Mouse (Mus musculus): ENCODE measurements around the gene Ryr3.

The Ryr3 gene

DNA sequence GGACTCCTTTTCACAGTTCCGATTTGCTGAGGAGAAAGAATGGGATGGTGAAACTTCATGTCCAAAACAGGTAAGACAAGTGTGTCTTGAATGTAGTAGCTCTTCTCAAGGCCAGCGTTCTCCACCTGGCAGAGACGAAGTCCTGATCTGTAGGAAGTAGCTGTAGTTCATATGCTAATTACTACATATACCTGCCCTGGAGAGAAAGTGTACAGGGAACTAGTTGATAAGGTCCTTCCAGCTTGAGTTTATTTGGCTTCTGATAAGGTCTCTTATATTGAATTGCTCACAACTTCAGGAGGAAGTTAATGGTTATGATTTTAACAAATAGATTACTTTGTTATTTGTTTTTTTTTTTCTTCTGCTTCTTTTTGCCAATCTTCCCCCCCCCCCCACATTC lies 591.7 kb downstream of the Ryr3 start:
- DNase-seq: no peak

DNA sequence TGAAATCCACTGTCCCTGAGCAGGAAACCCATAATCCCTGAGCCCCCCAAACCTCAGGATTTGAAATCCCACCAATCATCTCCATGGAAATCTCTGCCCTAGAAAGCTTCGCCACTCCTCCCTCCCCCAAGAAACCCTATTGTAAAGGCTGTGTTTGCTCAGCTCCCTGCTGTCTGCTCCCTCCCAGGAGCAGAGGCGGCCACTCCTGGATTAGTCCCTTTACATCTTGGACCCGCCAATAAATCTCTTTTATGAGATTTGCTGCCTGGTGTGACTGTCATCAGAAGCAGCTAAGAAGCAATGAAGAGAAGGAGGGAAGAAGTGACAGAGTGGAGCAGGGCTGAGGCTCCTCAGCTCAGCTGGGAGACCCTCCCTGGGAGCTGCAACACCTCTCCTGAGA lies 599.7 kb downstream of the Ryr3 start:
- no peak for DNase-seq

DNA sequence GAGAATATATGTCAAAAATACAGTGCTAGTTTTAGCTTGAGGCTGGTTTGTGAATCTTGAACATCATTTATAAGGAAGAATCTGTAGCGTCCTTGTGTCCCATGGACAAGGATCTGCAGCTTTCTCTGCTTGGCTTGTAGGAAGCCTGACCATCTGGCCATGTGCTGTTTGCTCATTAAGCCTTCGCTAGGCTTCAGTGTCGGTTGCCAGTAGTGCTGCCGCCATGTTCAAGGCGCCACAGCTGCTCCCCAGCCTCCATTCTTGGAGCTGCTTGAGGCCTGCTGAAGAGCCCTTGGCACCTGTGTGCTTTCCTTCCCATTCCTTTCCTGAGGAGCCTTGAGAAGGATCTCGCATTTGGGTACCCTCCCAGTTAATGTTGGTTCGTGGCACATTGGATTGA lies 602.5 kb downstream of the Ryr3 start:
- no peak for DNase-seq

DNA sequence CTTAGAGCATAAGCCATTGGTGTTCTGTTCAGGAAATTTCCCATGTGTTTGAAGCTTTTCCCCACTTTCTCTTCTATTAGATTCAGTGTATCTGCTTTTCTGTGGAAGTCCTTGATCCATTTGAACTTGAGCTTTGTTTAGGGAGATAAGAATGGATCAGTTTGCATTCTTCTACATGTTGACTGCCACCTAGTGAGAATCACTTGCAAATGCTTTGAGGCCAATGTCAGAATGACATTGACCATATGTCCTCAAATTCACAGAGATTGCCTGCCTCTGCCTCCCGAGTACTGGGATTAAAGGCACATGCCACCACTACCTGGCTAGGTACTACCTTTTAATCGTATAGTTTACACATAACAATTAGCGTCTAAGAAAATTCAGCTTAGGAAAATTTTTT lies 604.3 kb downstream of the Ryr3 start:
- DNase-seq: no peak

DNA sequence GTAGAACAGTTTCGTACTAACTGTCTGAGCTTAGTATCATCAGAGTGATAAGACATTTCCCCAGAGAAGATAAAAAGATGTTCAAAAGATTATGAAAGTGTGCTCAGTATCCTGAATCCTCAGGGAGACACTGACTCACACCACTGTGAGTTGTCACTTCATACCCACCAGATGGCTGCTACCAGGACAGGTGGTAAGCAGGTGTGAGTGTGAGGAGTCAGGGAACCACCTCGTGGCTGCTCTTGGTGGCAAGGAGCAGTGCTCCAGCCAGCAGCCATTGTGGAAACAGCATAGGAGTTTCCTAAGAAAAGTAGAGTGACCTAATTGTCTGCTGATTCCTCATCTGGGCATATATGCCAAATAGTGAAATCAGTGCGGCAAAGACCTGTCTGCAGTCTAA lies 610.4 kb downstream of the Ryr3 start:
- no peak for DNase-seq

DNA sequence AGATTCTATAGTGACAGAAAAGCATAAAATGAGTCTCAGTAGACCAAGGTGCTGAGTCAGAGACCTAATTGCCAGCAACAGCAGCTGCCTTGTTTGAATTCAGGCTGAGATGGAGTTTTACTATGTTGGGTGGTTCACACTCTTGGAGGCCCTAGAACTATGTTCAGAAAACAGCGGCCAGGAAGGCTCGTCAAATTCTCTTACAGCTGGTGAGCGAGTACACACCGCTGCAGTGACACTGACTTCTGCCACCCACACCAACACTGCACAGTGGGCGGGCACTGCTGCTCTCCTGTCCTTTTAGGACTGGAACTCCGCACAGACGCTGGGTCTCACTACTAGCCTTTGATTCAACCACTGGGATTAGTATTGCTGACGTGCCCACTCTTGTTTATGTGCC lies 614.4 kb downstream of the Ryr3 start:
- DNase-seq: no peak

DNA sequence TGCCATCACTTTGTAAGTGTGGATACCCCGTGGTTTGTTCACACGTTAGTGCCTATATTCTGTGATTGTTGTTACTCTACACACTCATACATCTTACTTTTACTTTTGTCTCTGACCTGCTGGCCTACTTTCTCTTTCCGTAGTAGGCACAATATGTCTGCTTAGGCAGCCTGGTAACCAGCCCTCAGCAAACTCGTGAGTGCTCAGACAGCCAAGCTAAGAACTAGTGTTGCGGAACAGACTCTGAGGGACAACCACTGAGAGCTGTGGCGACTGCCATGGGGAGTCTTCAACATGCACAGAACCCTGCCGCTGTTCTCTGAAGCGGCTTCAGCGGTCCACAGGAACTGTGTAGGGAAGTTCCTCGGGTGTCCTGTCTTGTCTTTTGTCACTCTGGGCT lies 616.7 kb downstream of the Ryr3 start:
- no peak for DNase-seq

DNA sequence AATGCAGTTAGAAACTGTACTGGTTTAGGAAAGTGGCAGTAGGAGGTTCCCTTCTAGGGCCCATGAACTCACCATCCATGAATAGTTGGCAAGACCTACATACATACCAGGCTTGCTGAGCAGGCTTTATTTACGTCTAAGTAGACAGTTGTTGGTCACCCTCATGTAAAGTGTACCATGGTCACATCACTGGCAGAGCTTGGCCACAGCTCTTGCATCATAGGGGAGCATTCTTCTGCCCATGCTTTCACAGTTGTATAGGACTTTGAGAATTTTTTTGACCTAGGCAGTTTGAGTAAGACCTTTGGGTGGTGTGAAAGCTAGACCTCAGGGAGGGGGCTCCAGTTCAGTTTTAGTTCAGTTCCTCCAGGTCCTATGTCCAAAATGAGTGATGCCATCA lies 619.8 kb downstream of the Ryr3 start:
- no peak for DNase-seq

DNA sequence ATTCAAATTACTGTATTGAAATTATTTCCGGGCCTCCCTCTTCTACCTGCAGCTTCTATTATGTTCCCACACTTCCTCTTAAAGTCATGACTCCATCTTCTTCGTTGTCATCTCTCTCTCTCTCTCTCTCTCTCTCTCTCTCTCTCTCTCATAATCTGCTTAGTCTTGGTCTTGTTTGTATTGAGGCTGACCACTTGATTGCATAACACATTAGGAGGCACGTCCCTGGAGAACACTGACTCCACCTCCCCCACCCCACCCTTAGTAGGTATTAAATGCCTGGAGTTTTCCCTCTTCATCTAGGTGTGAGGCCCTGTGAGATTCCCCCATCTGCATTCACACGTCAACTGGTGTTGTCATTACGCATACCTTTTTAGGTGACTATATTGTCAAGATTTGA lies 620.5 kb downstream of the Ryr3 start:
- no peak for DNase-seq

DNA sequence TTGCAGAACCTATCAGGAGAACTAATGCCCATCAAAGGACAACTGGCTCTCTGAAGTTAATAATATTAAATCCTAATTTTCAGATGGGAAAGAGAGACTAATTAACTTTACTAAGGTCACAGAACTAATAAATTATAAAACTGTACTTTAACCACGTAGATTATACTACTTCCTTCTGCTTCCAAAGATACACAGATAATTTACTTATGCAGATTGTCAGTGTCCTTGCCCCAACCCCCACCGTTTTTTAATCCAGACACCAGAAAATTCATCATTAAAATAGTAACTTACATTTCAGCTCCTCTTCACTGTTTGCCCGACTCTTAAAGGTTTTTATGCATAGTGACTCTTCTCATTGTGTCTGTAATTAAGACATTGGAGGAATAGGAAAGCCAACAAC lies 621.1 kb downstream of the Ryr3 start:
- DNase-seq: no peak

DNA sequence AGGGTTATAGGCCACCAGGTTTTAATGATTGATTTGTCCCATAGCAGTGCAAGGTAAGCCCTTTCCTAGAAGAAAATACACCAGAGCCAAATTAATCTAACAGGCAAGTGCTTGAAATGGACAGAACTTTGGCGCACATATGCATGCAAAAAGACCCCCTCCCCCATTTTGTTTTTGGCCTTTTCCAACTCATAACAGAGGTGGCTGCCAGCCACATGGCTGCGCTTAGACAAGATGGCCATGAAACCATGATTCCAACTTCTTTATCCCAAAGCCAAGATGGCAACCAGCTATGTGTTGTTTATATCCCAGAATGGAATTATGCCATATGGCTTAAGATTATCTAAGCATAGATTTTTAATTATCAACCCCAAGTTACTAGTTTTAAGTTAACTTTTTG lies 623.1 kb downstream of the Ryr3 start:
- DNase-seq: no peak

DNA sequence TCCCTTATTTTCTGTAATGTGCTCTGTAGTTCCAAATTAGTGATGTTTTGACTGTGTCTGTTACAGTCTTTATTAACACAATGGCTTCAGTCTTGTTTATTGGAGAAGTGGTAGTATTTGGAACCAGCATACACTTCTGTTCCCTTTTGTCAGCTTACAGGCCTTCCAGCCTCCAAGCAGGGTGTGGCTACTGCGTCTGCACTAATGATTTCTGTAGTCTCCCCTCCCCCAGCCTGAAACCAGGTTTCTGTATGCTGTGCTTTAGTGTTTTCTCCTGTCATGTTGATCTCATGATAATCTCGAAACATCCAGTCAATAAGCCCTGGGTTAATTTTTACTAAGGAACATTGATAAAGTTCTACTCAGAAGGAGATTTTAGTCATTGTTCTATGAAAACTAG lies 623.6 kb downstream of the Ryr3 start:
- DNase-seq: no peak

DNA sequence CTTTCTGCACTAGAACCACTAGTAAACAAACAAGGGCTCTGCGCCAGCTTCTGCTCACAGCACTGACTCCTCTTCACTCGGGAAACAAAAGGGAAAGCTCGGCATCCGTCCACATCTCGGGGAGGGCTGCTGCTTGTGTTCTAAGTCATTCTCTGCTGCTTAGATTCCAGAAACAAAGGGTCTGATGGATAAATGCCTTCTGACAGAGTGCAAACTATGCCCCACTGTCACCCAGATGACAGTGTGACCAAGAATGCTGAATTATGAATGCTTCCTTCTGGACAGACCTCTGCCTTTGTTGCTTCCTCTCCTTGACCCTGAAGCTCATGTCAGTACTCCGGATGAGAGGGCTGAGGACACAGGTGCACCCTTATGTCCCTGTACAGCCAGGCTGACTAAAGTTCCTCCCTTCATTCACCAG lies 625.4 kb downstream of the Ryr3 start:
- peak; percentile 83 for DNase-seq

DNA sequence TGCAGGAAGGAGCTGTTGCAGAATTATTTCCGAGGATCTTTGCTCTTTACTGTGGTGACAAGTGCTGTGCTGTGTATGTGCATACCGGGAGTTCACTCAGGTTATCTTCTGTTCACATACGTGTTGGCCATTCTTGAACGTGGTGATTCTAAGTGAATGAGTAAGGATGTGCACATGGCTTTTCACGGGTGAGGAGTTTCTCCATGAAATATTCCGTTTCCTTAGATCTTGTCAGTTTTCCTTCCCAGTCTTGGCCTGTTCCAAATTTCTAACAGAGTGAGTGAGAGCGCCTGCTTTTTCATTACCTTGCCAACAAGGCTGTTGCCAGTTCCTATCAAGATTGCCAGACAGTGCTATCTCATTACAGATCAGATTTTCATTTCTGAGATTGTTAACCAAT lies 625.9 kb downstream of the Ryr3 start:
- no peak for DNase-seq
